21 mouse cellular contexts compared by ENCODE assay signal in the genomic region with DNA sequence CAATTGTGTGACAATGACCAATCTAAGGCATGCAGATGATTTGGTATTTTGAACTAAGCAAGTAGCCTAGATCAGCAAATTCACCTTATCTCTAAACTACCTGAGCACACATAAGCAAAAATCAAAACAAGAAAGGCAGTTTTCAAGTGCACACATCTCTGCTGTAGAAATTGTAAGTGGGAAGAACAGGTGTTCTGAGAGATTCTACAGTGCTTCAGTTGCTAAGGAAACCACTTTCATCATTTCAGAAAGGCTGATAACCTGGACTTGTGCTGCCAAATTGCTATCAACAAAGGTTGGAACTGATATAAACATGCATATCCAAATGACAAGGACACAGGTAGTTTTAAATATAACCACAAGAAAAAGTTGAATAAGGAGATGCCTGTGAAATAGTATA.
A peak's percentile ranks its signal among the peaks of the same experiment; 100 is the strongest.
DNase-seq lines count a peak whose midpoint lies in the region; ATAC-seq and TF ChIP-seq lines count a peak whose summit lies in the region.
"Had no signal": no experiment of that assay in that cellular context is flagged by ENCODE, and none has a peak within 500 bp of the region (broad histone marks: within the 10 kb centered on the region; RNA-seq: fewer than 3 reads in every experiment).

No protein-coding gene starts in this region.

- 0 out of 2 replicates have a peak, but pooled peaks have one; percentile 69 for ATAC-seq in hindbrain, embryonic 16.5 days
- peak; percentile 77 for ATAC-seq in midbrain, embryonic 15.5 days (replicated peaks)
- ATAC-seq: CD4-positive, CD25-positive, alpha-beta regulatory T cell, adult 4 months; intestine, postnatal 0 days had no signal

- no peak for TF ChIP-seq POLR2A in brain, embryonic 14.5 days (IDR thresholded peaks at IDR 0.05; ENCODE audit: borderline replicate concordance, extremely low read depth, insufficient read depth, insufficient read length, poor library complexity, severe bottlenecking)

- no peaks in the 10 kb centered on the region for H3K27me3 ChIP-seq in hindbrain, embryonic 16.5 days (replicated peaks; ENCODE audit: control insufficient read depth, insufficient read depth, low read length)
- H3K27me3 ChIP-seq in hindbrain, embryonic 10.5 days (ENCODE audit: insufficient read depth, poor library complexity, severe bottlenecking), result no peaks in the 10 kb centered on the region
- H3K27me3 ChIP-seq in midbrain, embryonic 15.5 days (replicated peaks), result no peaks in the 10 kb centered on the region
- no peaks in the 10 kb centered on the region for H3K27me3 ChIP-seq in midbrain, embryonic 10.5 days (ENCODE audit: low read depth, poor library complexity, severe bottlenecking)
- H3K27me3 ChIP-seq: embryonic facial prominence, embryonic 12.5 days; embryonic facial prominence, embryonic 15.5 days; heart, embryonic 13.5 days; hindbrain, embryonic 12.5 days had no signal

- no peak for DNase-seq in hindbrain, embryonic 10.5 days (ENCODE audit: low spot score)
- no peak for DNase-seq in midbrain, embryonic 10.5 days (ENCODE audit: low spot score)
- DNase-seq in brain, embryonic 14.5 days (ENCODE audit: low read depth), result peak; percentile 48
- no peak for DNase-seq in cerebellum, postnatal 36 days
- DNase-seq: adrenal gland, adult 2 months; adrenal gland, postnatal 14 days; cerebellum, adult 18-20 months; cerebellum, adult 9-10 months; cerebellum, postnatal 14 days; gastrocnemius, postnatal 25 days; heart, adult 18-20 months; heart, postnatal 14 days; heart, postnatal 4 days had no signal

- H3K9me3 ChIP-seq in hindbrain, embryonic 16.5 days (ENCODE audit: control insufficient read depth, low read length), result no peaks in the 10 kb centered on the region
- H3K9me3 ChIP-seq in hindbrain, embryonic 10.5 days, result no peaks in the 10 kb centered on the region
- H3K9me3 ChIP-seq in midbrain, embryonic 15.5 days, result no peaks in the 10 kb centered on the region
- no peaks in the 10 kb centered on the region for H3K9me3 ChIP-seq in midbrain, embryonic 10.5 days (replicated peaks)
- H3K9me3 ChIP-seq: embryonic facial prominence, embryonic 12.5 days; embryonic facial prominence, embryonic 15.5 days; heart, embryonic 13.5 days; hindbrain, embryonic 12.5 days had no signal

- H3K4me1 ChIP-seq in hindbrain, embryonic 16.5 days (ENCODE audit: control insufficient read depth, insufficient read depth, low read depth, low read length), result no peaks in the 10 kb centered on the region
- no peaks in the 10 kb centered on the region for H3K4me1 ChIP-seq in hindbrain, embryonic 10.5 days (replicated peaks)
- H3K4me1 ChIP-seq in midbrain, embryonic 15.5 days, result no peaks in the 10 kb centered on the region
- no peaks in the 10 kb centered on the region for H3K4me1 ChIP-seq in midbrain, embryonic 10.5 days
- H3K4me1 ChIP-seq: embryonic facial prominence, embryonic 12.5 days; embryonic facial prominence, embryonic 15.5 days; heart, embryonic 13.5 days; hindbrain, embryonic 12.5 days had no signal

- no peaks in the 10 kb centered on the region for H3K36me3 ChIP-seq in hindbrain, embryonic 16.5 days (ENCODE audit: control insufficient read depth, insufficient read depth, low read length)
- no peaks in the 10 kb centered on the region for H3K36me3 ChIP-seq in hindbrain, embryonic 10.5 days
- H3K36me3 ChIP-seq in midbrain, embryonic 15.5 days (replicated peaks), result no peaks in the 10 kb centered on the region
- no peaks in the 10 kb centered on the region for H3K36me3 ChIP-seq in midbrain, embryonic 10.5 days
- H3K36me3 ChIP-seq: embryonic facial prominence, embryonic 12.5 days; embryonic facial prominence, embryonic 15.5 days; heart, embryonic 13.5 days; hindbrain, embryonic 12.5 days had no signal

- TF ChIP-seq CTCF in brain, embryonic 14.5 days (IDR thresholded peaks at IDR 0.05; ENCODE audit: borderline replicate concordance, extremely low read depth, insufficient read depth, insufficient read length), result no peak

- H3K27ac ChIP-seq in hindbrain, embryonic 16.5 days (ENCODE audit: low read depth, low read length), result no peak overlapping the region
- no peak overlapping the region for H3K27ac ChIP-seq in hindbrain, embryonic 10.5 days
- 0 out of 2 replicates have a peak overlapping the region, but pooled peaks have one; percentile 5 for H3K27ac ChIP-seq in midbrain, embryonic 15.5 days
- no peak overlapping the region for H3K27ac ChIP-seq in midbrain, embryonic 10.5 days (replicated peaks)
- H3K27ac ChIP-seq: embryonic facial prominence, embryonic 12.5 days; embryonic facial prominence, embryonic 15.5 days; heart, embryonic 13.5 days; hindbrain, embryonic 12.5 days had no signal

- no peak overlapping the region for H3K9ac ChIP-seq in hindbrain, embryonic 16.5 days (ENCODE audit: low read depth, low read length)
- H3K9ac ChIP-seq in midbrain, embryonic 15.5 days, result no peak overlapping the region
- H3K9ac ChIP-seq: embryonic facial prominence, embryonic 12.5 days; embryonic facial prominence, embryonic 15.5 days; heart, embryonic 13.5 days; hindbrain, embryonic 12.5 days had no signal

- no peak overlapping the region for H3K4me3 ChIP-seq in hindbrain, embryonic 16.5 days (ENCODE audit: low read length)
- no peak overlapping the region for H3K4me3 ChIP-seq in hindbrain, embryonic 10.5 days
- H3K4me3 ChIP-seq in midbrain, embryonic 15.5 days, result no peak overlapping the region
- H3K4me3 ChIP-seq in midbrain, embryonic 10.5 days, result no peak overlapping the region
- H3K4me3 ChIP-seq: embryonic facial prominence, embryonic 12.5 days; embryonic facial prominence, embryonic 15.5 days; heart, embryonic 13.5 days; hindbrain, embryonic 12.5 days had no signal

- H3K4me2 ChIP-seq in hindbrain, embryonic 16.5 days (ENCODE audit: low read length), result no peak overlapping the region
- H3K4me2 ChIP-seq in midbrain, embryonic 15.5 days, result no peak overlapping the region
- H3K4me2 ChIP-seq: embryonic facial prominence, embryonic 12.5 days; embryonic facial prominence, embryonic 15.5 days; heart, embryonic 13.5 days; hindbrain, embryonic 12.5 days had no signal
